Mouse (Mus musculus): ENCODE results near the gene Btrc. TPM values are rescaled to one million over a fixed set of nuclear protein-coding genes. Genes with fewer than 3 reads are reported as not detected.

Gene Btrc
- polyA plus RNA-seq, 1 experiment = 5.0 TPM

- no peak overlapping the region for H3K4me3 ChIP-seq (replicated peaks)
- H3K9me3 ChIP-seq = no peaks in the 10 kb centered on the region
- peaks cover 20% of the 10 kb centered on the region for H3K4me1 ChIP-seq
- H3K36me3 ChIP-seq (replicated peaks; ENCODE audit: low read length) = no peaks in the 10 kb centered on the region
- no peak for TF ChIP-seq FLI1 (IDR thresholded peaks at IDR 0.05; ENCODE audit: low read length)
- no peak for TF ChIP-seq GATA1 (IDR thresholded peaks at IDR 0.05; ENCODE audit: borderline replicate concordance, low read length)
- no peaks in the 10 kb centered on the region for H3K27me3 ChIP-seq (replicated peaks)
Measured at GRCm38 (mm10) chr19:45486206-45486991, 122.9 kb downstream of the Btrc start.

- Histone ChIP-seq H3K4me3 (replicated peaks) (no peak overlapping the region), H3K36me3 (replicated peaks; ENCODE audit: low read length) (peaks cover under 1% of the 10 kb centered on the region), H3K9me3 (no peaks in the 10 kb centered on the region), H3K27me3 (replicated peaks) (no peaks in the 10 kb centered on the region), H3K4me1 (peaks cover 24% of the 10 kb centered on the region)
- TF ChIP-seq FLI1 (IDR thresholded peaks at IDR 0.05; ENCODE audit: low read length) = no peak
- TF ChIP-seq GATA1 (IDR thresholded peaks at IDR 0.05; ENCODE audit: borderline replicate concordance, low read length) = no peak
Measured at GRCm38 (mm10) chr19:45486992-45487387, 123.5 kb downstream of the Btrc start.

GRCm38 (mm10) chr19:45489961-45490360, 126.4 kb downstream of the Btrc start:
- peaks cover 5% of the 10 kb centered on the region for H3K36me3 ChIP-seq (replicated peaks; ENCODE audit: low read length)
- peaks cover 38% of the 10 kb centered on the region for H3K4me1 ChIP-seq
- H3K9me3 ChIP-seq = no peaks in the 10 kb centered on the region
- no peak overlapping the region for H3K4me3 ChIP-seq (replicated peaks)
- no peaks in the 10 kb centered on the region for H3K27me3 ChIP-seq (replicated peaks)
- TF ChIP-seq FLI1 (IDR thresholded peaks at IDR 0.05; ENCODE audit: low read length) (no peak), GATA1 (IDR thresholded peaks at IDR 0.05; ENCODE audit: borderline replicate concordance, low read length) (no peak)

GRCm38 (mm10) chr19:45491246-45491645, 127.7 kb downstream of the Btrc start:
- H3K27me3 ChIP-seq (replicated peaks) = no peaks in the 10 kb centered on the region
- no peak for TF ChIP-seq FLI1 (IDR thresholded peaks at IDR 0.05; ENCODE audit: low read length)
- TF ChIP-seq GATA1 (IDR thresholded peaks at IDR 0.05; ENCODE audit: borderline replicate concordance, low read length) = no peak
- H3K9me3 ChIP-seq = no peaks in the 10 kb centered on the region
- peaks cover 5% of the 10 kb centered on the region for H3K36me3 ChIP-seq (replicated peaks; ENCODE audit: low read length)
- H3K4me1 ChIP-seq = peaks cover 43% of the 10 kb centered on the region
- peak overlapping the region; percentile 82 for H3K4me3 ChIP-seq (replicated peaks)

- H3K27me3 ChIP-seq (replicated peaks) = no peaks in the 10 kb centered on the region
- peaks cover 5% of the 10 kb centered on the region for H3K36me3 ChIP-seq (replicated peaks; ENCODE audit: low read length)
- peaks cover 50% of the 10 kb centered on the region for H3K4me1 ChIP-seq
- H3K4me3 ChIP-seq (replicated peaks) = no peak overlapping the region
- no peaks in the 10 kb centered on the region for H3K9me3 ChIP-seq
- TF ChIP-seq FLI1 (IDR thresholded peaks at IDR 0.05; ENCODE audit: low read length) = no peak
- no peak for TF ChIP-seq GATA1 (IDR thresholded peaks at IDR 0.05; ENCODE audit: borderline replicate concordance, low read length)
Measured at GRCm38 (mm10) chr19:45494121-45494775, 130.7 kb downstream of the Btrc start.

- peaks cover 15% of the 10 kb centered on the region for H3K36me3 ChIP-seq (replicated peaks; ENCODE audit: low read length)
- TF ChIP-seq GATA1 (IDR thresholded peaks at IDR 0.05; ENCODE audit: borderline replicate concordance, low read length) (no peak), FLI1 (IDR thresholded peaks at IDR 0.05; ENCODE audit: low read length) (no peak)
- no peaks in the 10 kb centered on the region for H3K9me3 ChIP-seq
- H3K27me3 ChIP-seq (replicated peaks) = no peaks in the 10 kb centered on the region
- no peak overlapping the region for H3K4me3 ChIP-seq (replicated peaks)
- no peaks in the 10 kb centered on the region for H3K4me1 ChIP-seq
Measured at GRCm38 (mm10) chr19:45505446-45505845, 141.9 kb downstream of the Btrc start.

- Histone ChIP-seq H3K4me3 (replicated peaks) (no peak overlapping the region), H3K4me1 (no peaks in the 10 kb centered on the region), H3K27me3 (replicated peaks) (no peaks in the 10 kb centered on the region)
Measured at GRCm38 (mm10) chr19:45507531-45507930, 144.0 kb downstream of the Btrc start.

GRCm38 (mm10) chr19:45510680-45511079, 147.1 kb downstream of the Btrc start:
- H3K27me3 ChIP-seq (replicated peaks) = no peaks in the 10 kb centered on the region
- H3K36me3 ChIP-seq (replicated peaks; ENCODE audit: low read length) = peaks cover 39% of the 10 kb centered on the region
- H3K4me3 ChIP-seq (replicated peaks) = no peak overlapping the region
- TF ChIP-seq GATA1 (IDR thresholded peaks at IDR 0.05; ENCODE audit: borderline replicate concordance, low read length) = no peak
- no peak for TF ChIP-seq FLI1 (IDR thresholded peaks at IDR 0.05; ENCODE audit: low read length)
- H3K4me1 ChIP-seq = no peaks in the 10 kb centered on the region
- no peaks in the 10 kb centered on the region for H3K9me3 ChIP-seq

More at GRCm38 (mm10) chr19:45507531-45507930, 144.0 kb downstream of the Btrc start:
- Histone ChIP-seq H3K36me3 (replicated peaks; ENCODE audit: low read length) (peaks cover 19% of the 10 kb centered on the region), H3K9me3 (no peaks in the 10 kb centered on the region)
- TF ChIP-seq FLI1 (IDR thresholded peaks at IDR 0.05; ENCODE audit: low read length) = no peak
- no peak for TF ChIP-seq GATA1 (IDR thresholded peaks at IDR 0.05; ENCODE audit: borderline replicate concordance, low read length)

- Histone ChIP-seq H3K27me3 (replicated peaks) (no peaks in the 10 kb centered on the region), H3K4me3 (replicated peaks) (no peak overlapping the region), H3K4me1 (no peaks in the 10 kb centered on the region), H3K36me3 (replicated peaks; ENCODE audit: low read length) (peaks cover 46% of the 10 kb centered on the region), H3K9me3 (no peaks in the 10 kb centered on the region)
- no peak for TF ChIP-seq FLI1 (IDR thresholded peaks at IDR 0.05; ENCODE audit: low read length)
- no peak for TF ChIP-seq GATA1 (IDR thresholded peaks at IDR 0.05; ENCODE audit: borderline replicate concordance, low read length)
Measured at GRCm38 (mm10) chr19:45511406-45511805, 147.9 kb downstream of the Btrc start.

- TF ChIP-seq GATA1 (IDR thresholded peaks at IDR 0.05; ENCODE audit: borderline replicate concordance, low read length) (no peak), FLI1 (IDR thresholded peaks at IDR 0.05; ENCODE audit: low read length) (no peak)
- Histone ChIP-seq H3K36me3 (replicated peaks; ENCODE audit: low read length) (peaks cover 78% of the 10 kb centered on the region), H3K4me3 (replicated peaks) (no peak overlapping the region), H3K4me1 (no peaks in the 10 kb centered on the region), H3K9me3 (no peaks in the 10 kb centered on the region), H3K27me3 (replicated peaks) (no peaks in the 10 kb centered on the region)
Measured at GRCm38 (mm10) chr19:45515341-45515740, 151.8 kb downstream of the Btrc start.
